Mouse (Mus musculus): ENCODE results near the gene Trim37.

DNA sequence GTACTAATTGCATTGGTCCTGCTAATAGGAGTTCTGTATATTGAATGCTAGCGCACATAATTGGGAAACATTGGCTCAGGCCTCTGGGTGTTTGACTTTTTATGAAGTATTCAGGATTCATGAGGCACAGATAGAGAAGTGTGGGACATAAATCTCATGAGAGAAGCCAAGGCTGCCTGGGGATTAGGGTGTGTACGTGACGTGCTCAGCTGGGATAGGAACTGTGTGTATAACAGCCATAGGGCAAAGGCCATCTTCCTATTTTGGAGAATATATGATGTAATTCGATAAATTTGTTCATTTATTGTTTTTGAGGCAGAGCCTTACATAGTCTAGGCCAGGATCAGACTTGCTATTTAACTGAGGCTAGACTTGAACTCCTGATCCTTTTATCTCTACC lies 35.8 kb downstream of the Trim37 start:
- TF ChIP-seq CTCF (IDR thresholded peaks at IDR 0.05; ENCODE audit: low read depth, low read length), result no peak
- TF ChIP-seq POLR2A (IDR thresholded peaks at IDR 0.05; ENCODE audit: extremely low read depth, insufficient read depth, low read length), result no peak

Data from liver, adult 2 months (tissue).